Mouse (Mus musculus): ENCODE measurements around the gene Nucb1.
A peak's percentile ranks its signal among the peaks of the same experiment; 100 is the strongest.
"Not testable (repeated sequence)": the region's sequence is repeated elsewhere in the genome, so short reads cannot be mapped to it uniquely, and the experiment has no call there.

The Nucb1 gene

GRCm38 (mm10) chr7:45509912-45510787 lies at the start of gene Nucb1:
Gene Nucb1, minus strand, starts transcription at chr7:45510406.
- DNase-seq (ENCODE audit: low spot score) = peak; percentile 92

GRCm38 (mm10) chr7:45558907-45559306 lies 48.7 kb upstream of the Nucb1 start:
- DNase-seq (ENCODE audit: low spot score) = no peak

- peak; percentile 78 for DNase-seq (ENCODE audit: low spot score)
These were observed 45.6 kb upstream of the Nucb1 start for GRCm38 (mm10) chr7:45555787-45556186.

- no peak for DNase-seq (ENCODE audit: low spot score)
These were observed 44.5 kb upstream of the Nucb1 start, which contains the start of gene Hsd17b14 for GRCm38 (mm10) chr7:45554744-45555143. Gene Hsd17b14, plus strand, starts transcription at chr7:45554893.

- no peak for DNase-seq (ENCODE audit: low spot score)
These were observed 43.8 kb upstream of the Nucb1 start for GRCm38 (mm10) chr7:45553990-45554389.

GRCm38 (mm10) chr7:45553519-45553918 lies 43.3 kb upstream of the Nucb1 start:
- no peak for DNase-seq (ENCODE audit: low spot score)

GRCm38 (mm10) chr7:45551512-45551883 lies 41.3 kb upstream of the Nucb1 start:
- DNase-seq (ENCODE audit: low spot score) = no peak

GRCm38 (mm10) chr7:45550821-45551511 lies 40.8 kb upstream of the Nucb1 start:
- DNase-seq (ENCODE audit: low spot score) = no peak

- DNase-seq (ENCODE audit: low spot score) = no peak
These were observed 39.6 kb upstream of the Nucb1 start for GRCm38 (mm10) chr7:45549641-45550436.

GRCm38 (mm10) chr7:45544525-45544924 lies 34.3 kb upstream of the Nucb1 start:
- DNase-seq (ENCODE audit: low spot score) = no peak

GRCm38 (mm10) chr7:45540213-45540612 lies 30.0 kb upstream of the Nucb1 start:
- no peak for DNase-seq (ENCODE audit: low spot score)

GRCm38 (mm10) chr7:45539095-45539494 lies 28.9 kb upstream of the Nucb1 start:
- DNase-seq (ENCODE audit: low spot score) = no peak

- no peak for DNase-seq (ENCODE audit: low spot score)
These were observed 28.2 kb upstream of the Nucb1 start for GRCm38 (mm10) chr7:45538163-45539041.

GRCm38 (mm10) chr7:45537602-45538001 lies 27.4 kb upstream of the Nucb1 start:
- no peak for DNase-seq (ENCODE audit: low spot score)

- no peak for DNase-seq (ENCODE audit: low spot score)
These were observed 25.5 kb upstream of the Nucb1 start for GRCm38 (mm10) chr7:45535676-45536075.

- DNase-seq (ENCODE audit: low spot score) = no peak
These were observed 20.4 kb upstream of the Nucb1 start for GRCm38 (mm10) chr7:45530643-45531042.

GRCm38 (mm10) chr7:45529461-45529860 lies 19.3 kb upstream of the Nucb1 start:
- DNase-seq (ENCODE audit: low spot score) = no peak

- not testable (repeated sequence) for DNase-seq (ENCODE audit: low spot score)
These were observed 17.0 kb upstream of the Nucb1 start for GRCm38 (mm10) chr7:45527169-45527568.

- DNase-seq (ENCODE audit: low spot score) = peak; percentile 56
These were observed 16.4 kb upstream of the Nucb1 start for GRCm38 (mm10) chr7:45526474-45527120.

- DNase-seq (ENCODE audit: low spot score) = peak; percentile 96
These were observed 15.7 kb upstream of the Nucb1 start, which contains the start of the genes Ppp1r15a and Plekha4 for GRCm38 (mm10) chr7:45525809-45526473. Gene Ppp1r15a, minus strand, starts transcription at chr7:45526268. Gene Plekha4, plus strand, starts transcription at chr7:45526330.

Data from MN1 (cell line).